ENCODE assay signal across 23 mouse cellular contexts in the genomic region with DNA sequence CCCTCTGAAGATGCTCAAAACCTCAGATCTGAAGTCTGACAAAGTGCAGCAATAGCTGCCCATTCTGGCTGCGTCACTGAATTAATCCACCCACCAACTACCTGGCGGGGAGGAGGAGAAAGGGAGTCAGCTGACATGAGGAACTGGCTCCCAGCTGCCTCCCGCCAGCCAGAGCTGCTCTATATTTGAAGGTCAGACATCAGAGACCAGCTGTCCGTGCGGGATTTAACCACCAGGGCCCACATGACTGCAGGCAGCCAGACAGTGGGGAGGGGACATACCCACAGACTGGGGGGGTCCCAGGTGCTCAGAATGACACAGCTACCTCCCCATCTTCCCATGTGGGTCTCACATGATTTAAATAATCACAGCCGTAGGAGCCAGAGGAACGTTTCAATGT.
DNase-seq lines count a peak whose midpoint lies in the region; ATAC-seq and TF ChIP-seq lines count a peak whose summit lies in the region.
"Had no signal": no experiment of that assay in that cellular context is flagged by ENCODE, and none has a peak within 500 bp of the region (broad histone marks: within the 10 kb centered on the region; RNA-seq: fewer than 3 reads in every experiment).

No protein-coding gene starts in this region.

- DNase-seq in adrenal gland, adult 2 months = peak; percentile 6
- DNase-seq in adrenal gland, postnatal 25 days = no peak
- no peak for DNase-seq in limb, embryonic 10.5 days (ENCODE audit: low spot score)
- peak; percentile 39 for DNase-seq in brain, adult 2 months (ENCODE audit: low read depth, low spot score)
- DNase-seq in liver, embryonic 11.5 days (ENCODE audit: low spot score) = no peak
- DNase-seq in gastrocnemius, adult 2 months = no peak
- DNase-seq: adrenal gland, postnatal 14 days; cerebellum, adult 11 months; heart, postnatal 36 days; lung, postnatal 36 days; right cerebral cortex, adult 18-20 months; right cerebral cortex, postnatal 4 days; thymus, postnatal 14 days had no signal

- no peaks in the 10 kb centered on the region for H3K4me1 ChIP-seq in limb, embryonic 15.5 days
- H3K4me1 ChIP-seq in limb, embryonic 10.5 days = no peaks in the 10 kb centered on the region
- no peaks in the 10 kb centered on the region for H3K4me1 ChIP-seq in liver, embryonic 11.5 days (replicated peaks; ENCODE audit: control insufficient read depth, insufficient read depth, low read length)
- H3K4me1 ChIP-seq: limb, embryonic 13.5 days; liver, embryonic 15.5 days; lung, embryonic 15.5 days; megakaryocyte, embryonic 14.5 days; neural tube, embryonic 13.5 days had no signal

- H3K27me3 ChIP-seq in limb, embryonic 15.5 days = no peaks in the 10 kb centered on the region
- no peaks in the 10 kb centered on the region for H3K27me3 ChIP-seq in limb, embryonic 10.5 days (ENCODE audit: low read depth, poor library complexity, severe bottlenecking)
- no peaks in the 10 kb centered on the region for H3K27me3 ChIP-seq in liver, embryonic 11.5 days (replicated peaks; ENCODE audit: control insufficient read depth, insufficient read depth, low read length)
- H3K27me3 ChIP-seq: heart, embryonic 15.5 days; lung, embryonic 15.5 days; midbrain, embryonic 13.5 days; neural tube, embryonic 13.5 days had no signal

- WGBS in limb, embryonic 15.5 days = 45% methylated on average over 7 of the region's 7 CpGs
- WGBS in limb, embryonic 10.5 days = 62% methylated on average over 7 of the region's 7 CpGs
- WGBS in liver, embryonic 11.5 days = 50% methylated on average over 7 of the region's 7 CpGs

- no peaks in the 10 kb centered on the region for H3K36me3 ChIP-seq in limb, embryonic 15.5 days
- H3K36me3 ChIP-seq in limb, embryonic 10.5 days = no peaks in the 10 kb centered on the region
- H3K36me3 ChIP-seq in liver, embryonic 11.5 days (ENCODE audit: control insufficient read depth, insufficient read depth, low read length) = no peaks in the 10 kb centered on the region
- H3K36me3 ChIP-seq: G1E; heart, embryonic 15.5 days; limb, embryonic 13.5 days; liver, embryonic 15.5 days; lung, embryonic 15.5 days; midbrain, embryonic 13.5 days; neural tube, embryonic 13.5 days had no signal

- no peak overlapping the region for H3K4me3 ChIP-seq in limb, embryonic 15.5 days
- H3K4me3 ChIP-seq in limb, embryonic 10.5 days = no peak overlapping the region
- no peak overlapping the region for H3K4me3 ChIP-seq in liver, embryonic 11.5 days (ENCODE audit: low read depth, low read length)
- H3K4me3 ChIP-seq in gastrocnemius, adult 2 months = no peak overlapping the region
- H3K4me3 ChIP-seq: heart, embryonic 15.5 days; limb, embryonic 13.5 days; liver, embryonic 15.5 days; lung, embryonic 15.5 days; megakaryocyte, embryonic 14.5 days; midbrain, embryonic 13.5 days; neural tube, embryonic 13.5 days had no signal

- no peak overlapping the region for H3K9ac ChIP-seq in limb, embryonic 15.5 days
- H3K9ac ChIP-seq in liver, embryonic 11.5 days (ENCODE audit: low read depth, low read length) = no peak overlapping the region
- H3K9ac ChIP-seq: heart, embryonic 15.5 days; hindbrain, embryonic 14.5 days; limb, embryonic 13.5 days; liver, embryonic 15.5 days; lung, embryonic 15.5 days; midbrain, embryonic 13.5 days; neural tube, embryonic 13.5 days had no signal

- intact Hi-C loops in gastrocnemius, adult 2 months (cut with DNase I) = no loop called here

- no peaks in the 10 kb centered on the region for H3K9me3 ChIP-seq in limb, embryonic 15.5 days
- no peaks in the 10 kb centered on the region for H3K9me3 ChIP-seq in limb, embryonic 10.5 days (replicated peaks)
- H3K9me3 ChIP-seq in liver, embryonic 11.5 days (ENCODE audit: control insufficient read depth, low read length) = no peaks in the 10 kb centered on the region
- H3K9me3 ChIP-seq: G1E; heart, embryonic 15.5 days; limb, embryonic 13.5 days; liver, embryonic 15.5 days; lung, embryonic 15.5 days; midbrain, embryonic 13.5 days; neural tube, embryonic 13.5 days had no signal

- H3K27ac ChIP-seq in limb, embryonic 15.5 days = no peak overlapping the region
- H3K27ac ChIP-seq in limb, embryonic 10.5 days = no peak overlapping the region
- no peak overlapping the region for H3K27ac ChIP-seq in liver, embryonic 11.5 days (ENCODE audit: low read depth, low read length)
- H3K27ac ChIP-seq in gastrocnemius, adult 2 months = no peak overlapping the region
- H3K27ac ChIP-seq: heart, embryonic 15.5 days; hindbrain, embryonic 14.5 days; limb, embryonic 13.5 days; liver, embryonic 15.5 days; lung, embryonic 15.5 days; midbrain, embryonic 13.5 days; neural tube, embryonic 13.5 days had no signal

- H3K4me2 ChIP-seq in limb, embryonic 15.5 days = no peak overlapping the region
- H3K4me2 ChIP-seq in liver, embryonic 11.5 days = no peak overlapping the region
- H3K4me2 ChIP-seq: heart, embryonic 15.5 days; hindbrain, embryonic 14.5 days; limb, embryonic 13.5 days; liver, embryonic 15.5 days; lung, embryonic 15.5 days; midbrain, embryonic 13.5 days; neural tube, embryonic 13.5 days had no signal

- no peak for TF ChIP-seq CTCF in gastrocnemius, adult 2 months (IDR thresholded peaks at IDR 0.05)

- peak; percentile 30; the same call in 1 of the 2 replicates for ATAC-seq in limb, embryonic 15.5 days (ENCODE audit: insufficient number of reproducible peaks, low FRiP score, low TSS enrichment, low read depth)
- ATAC-seq in liver, embryonic 11.5 days (replicated peaks; ENCODE audit: low FRiP score) = no peak
- ATAC-seq: midbrain, embryonic 13.5 days had no signal

Comparison
In these comparisons a context has a peak if more than half of its experiments do, and no peak if none do; other contexts are left out.
1. DNase-seq: peak in adrenal gland, adult 2 months (single experiment) and brain, adult 2 months (single experiment); none in adrenal gland, postnatal 25 days (single experiment), limb, embryonic 10.5 days (single experiment), liver, embryonic 11.5 days (single experiment) and gastrocnemius, adult 2 months (single experiment).